Comparison of ENCODE assay signal across 8 mouse cellular contexts in the genomic region with DNA sequence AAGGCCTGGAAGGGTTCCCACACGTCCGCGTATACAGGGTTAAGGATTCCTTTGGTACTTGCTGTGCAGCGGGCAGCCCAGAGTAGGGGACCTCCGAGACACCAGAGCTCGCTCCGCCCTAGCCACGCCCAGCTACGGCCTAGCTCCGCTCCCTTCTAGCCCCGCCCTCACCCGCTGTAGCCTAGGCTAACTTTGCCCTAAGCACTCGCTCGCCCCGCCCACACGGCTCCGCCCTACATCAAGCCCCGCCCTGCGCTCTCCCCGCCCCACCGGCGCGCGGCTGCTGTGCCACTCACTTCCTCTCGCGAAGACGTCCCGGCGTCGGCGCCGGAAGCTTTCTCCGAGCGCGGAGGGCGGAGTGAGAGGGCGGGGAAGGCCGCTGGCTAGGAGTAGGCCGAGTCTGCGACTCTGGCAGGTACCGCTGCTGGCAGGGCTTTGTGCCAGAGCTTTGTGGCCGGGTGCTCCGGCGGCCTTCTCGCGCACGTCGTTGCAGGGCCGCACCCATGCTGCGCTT. TPM values are rescaled to one million over a fixed set of nuclear protein-coding genes. Genes with fewer than 3 reads are reported as not detected.
DNase-seq lines count a peak whose midpoint lies in the region; ATAC-seq and TF ChIP-seq lines count a peak whose summit lies in the region.

A gene (plus strand): TSS at position 252 of the 514 bp plus-strand sequence.

- peak within 1 kb of the TSS; percentile 84 for H3K4me3 ChIP-seq in ES-Bruce4 (ENCODE audit: low read depth, low read length)
- H3K4me3 ChIP-seq in forebrain, embryonic 13.5 days, result peak within 1 kb of the TSS; percentile 75
- peak within 1 kb of the TSS; percentile 62 for H3K4me3 ChIP-seq in liver, postnatal 0 days (ENCODE audit: low read depth, low read length)
- peak within 1 kb of the TSS; percentile 71 for H3K4me3 ChIP-seq in neural tube, embryonic 14.5 days (ENCODE audit: low read depth, low read length)

- intact Hi-C loops in heart, postnatal 10 days (cut with DNase I), result loop anchor here (5.0 kb wide), 1 partner anchor 52 kb away; no protein-coding TSS in a partner anchor

- no peaks in the 10 kb centered on the region for H3K27me3 ChIP-seq in ES-Bruce4 (ENCODE audit: control insufficient read depth, insufficient read depth, low read length, poor library complexity, severe bottlenecking)
- H3K27me3 ChIP-seq in forebrain, embryonic 13.5 days, result no peaks in the 10 kb centered on the region
- H3K27me3 ChIP-seq in liver, postnatal 0 days (ENCODE audit: insufficient read depth, low read length), result no peaks in the 10 kb centered on the region
- no peaks in the 10 kb centered on the region for H3K27me3 ChIP-seq in neural tube, embryonic 14.5 days (ENCODE audit: control insufficient read depth, insufficient read depth, low read length)

- WGBS in forebrain, embryonic 13.5 days, result under 1% methylated on average over 46 of the region's 50 CpGs
- WGBS in large intestine, adult 2 months, result 1% methylated on average over 49 of the region's 50 CpGs
- WGBS in liver, postnatal 0 days (ENCODE audit: insufficient replicate concordance), result under 1% methylated on average over 45 of the region's 50 CpGs
- under 1% methylated on average over 49 of the region's 50 CpGs for WGBS in neural tube, embryonic 14.5 days

- peak; percentile 72 for TF ChIP-seq POLR2A in ES-Bruce4 (IDR thresholded peaks at IDR 0.05; ENCODE audit: insufficient read depth, low read length)

- H3K9me3 ChIP-seq in ES-Bruce4 (replicated peaks; ENCODE audit: control insufficient read depth, insufficient read depth, low read length, poor library complexity, severe bottlenecking), result no peaks in the 10 kb centered on the region
- H3K9me3 ChIP-seq in forebrain, embryonic 13.5 days (replicated peaks), result no peaks in the 10 kb centered on the region
- no peaks in the 10 kb centered on the region for H3K9me3 ChIP-seq in liver, postnatal 0 days (ENCODE audit: low read length)
- no peaks in the 10 kb centered on the region for H3K9me3 ChIP-seq in neural tube, embryonic 14.5 days (ENCODE audit: control insufficient read depth, low read length)

- H3K4me2 ChIP-seq in forebrain, embryonic 13.5 days, result peak within 1 kb of the TSS; percentile 82
- H3K4me2 ChIP-seq in liver, postnatal 0 days (ENCODE audit: low read depth, low read length), result peak within 1 kb of the TSS; percentile 82
- H3K4me2 ChIP-seq in neural tube, embryonic 14.5 days (ENCODE audit: low read depth, low read length), result peak within 1 kb of the TSS; percentile 56

- peak within 1 kb of the TSS; percentile 76 for H3K9ac ChIP-seq in ES-Bruce4 (ENCODE audit: low read depth, poor library complexity, severe bottlenecking)
- H3K9ac ChIP-seq in forebrain, embryonic 13.5 days, result peak within 1 kb of the TSS; percentile 88
- peak within 1 kb of the TSS; percentile 73 for H3K9ac ChIP-seq in liver, postnatal 0 days (replicated peaks)
- H3K9ac ChIP-seq in neural tube, embryonic 14.5 days (replicated peaks; ENCODE audit: low read depth, low read length), result peak within 1 kb of the TSS; percentile 74

- TF ChIP-seq EP300 in ES-Bruce4 (IDR thresholded peaks at IDR 0.05; ENCODE audit: insufficient read depth, low read depth, low read length), result no peak
- TF ChIP-seq EP300 in liver, postnatal 0 days (IDR thresholded peaks at IDR 0.05; ENCODE audit: low read depth), result peak; percentile 11; the same call in 1 of the 2 replicates

- no peaks in the 10 kb centered on the region for H3K4me1 ChIP-seq in ES-Bruce4 (ENCODE audit: control insufficient read depth, insufficient read depth, low read length)
- H3K4me1 ChIP-seq in forebrain, embryonic 13.5 days, result peaks cover 27% of the 10 kb centered on the region
- peaks cover 17% of the 10 kb centered on the region for H3K4me1 ChIP-seq in liver, postnatal 0 days (ENCODE audit: insufficient read depth)
- H3K4me1 ChIP-seq in neural tube, embryonic 14.5 days (ENCODE audit: control insufficient read depth, insufficient read depth, low read length), result peaks cover 13% of the 10 kb centered on the region

- peak within 1 kb of the TSS; percentile 48 for H3K27ac ChIP-seq in ES-Bruce4 (ENCODE audit: insufficient read depth, low read length)
- H3K27ac ChIP-seq in forebrain, embryonic 13.5 days, result peak within 1 kb of the TSS; percentile 88
- peak within 1 kb of the TSS; percentile 84 for H3K27ac ChIP-seq in liver, postnatal 0 days (ENCODE audit: low read depth)
- peak within 1 kb of the TSS; percentile 81 for H3K27ac ChIP-seq in neural tube, embryonic 14.5 days (ENCODE audit: low read depth, low read length)

- DNase-seq in heart, postnatal 10 days, result peak; percentile 100
- DNase-seq in large intestine, adult 2 months (ENCODE audit: low read depth, low spot score), result peak; percentile 97
- DNase-seq in liver, postnatal 0 days, result peak; percentile 100
- DNase-seq in testis, postnatal 10 days (ENCODE audit: low spot score), result peak; percentile 100

- H3K36me3 ChIP-seq in ES-Bruce4 (ENCODE audit: control insufficient read depth, insufficient read depth, low read length, poor library complexity, severe bottlenecking), result peaks cover 2% of the 10 kb centered on the region; the same call in 1 of the 2 replicates
- peaks cover 27% of the 10 kb centered on the region for H3K36me3 ChIP-seq in forebrain, embryonic 13.5 days (ENCODE audit: poor library complexity, severe bottlenecking)
- H3K36me3 ChIP-seq in liver, postnatal 0 days (replicated peaks; ENCODE audit: insufficient read depth, low read length), result peaks cover 13% of the 10 kb centered on the region
- H3K36me3 ChIP-seq in neural tube, embryonic 14.5 days (ENCODE audit: control insufficient read depth, insufficient read depth, low read length), result peaks cover 11% of the 10 kb centered on the region; the same call in 1 of the 2 replicates

- TF ChIP-seq CTCF in ES-Bruce4 (IDR thresholded peaks at IDR 0.05; ENCODE audit: low read depth, low read length), result no peak
- no peak for TF ChIP-seq CTCF in liver, postnatal 0 days (IDR thresholded peaks at IDR 0.05; ENCODE audit: low read depth)

- ATAC-seq in cerebellum, adult (ENCODE audit: insufficient number of reproducible peaks, low FRiP score, low TSS enrichment), result peak; percentile 96
- peak; percentile 98 for ATAC-seq in forebrain, embryonic 13.5 days
- peak; percentile 99 for ATAC-seq in liver, postnatal 0 days
- peak; percentile 99 for ATAC-seq in neural tube, embryonic 14.5 days (ENCODE audit: low read depth)

RNA-seq across cellular contexts. Expression of the gene that starts here (rescaled TPM):
- 67.2 and 72.1 TPM in 2 replicates for polyA plus RNA-seq in ES-Bruce4 (2011; ENCODE audit: insufficient read depth, insufficient read length, low read depth, missing spikeins)
- 112 and 121 TPM in 2 replicates for polyA plus RNA-seq in forebrain, embryonic 13.5 days (2015; fragmentation: Nextera tagmentation; extraction: Ambion mirVana)
- 10 to 100 TPM; 48.4 to 48.6 TPM for total RNA-seq in heart, postnatal 10 days (2021)
- polyA plus RNA-seq in large intestine, adult 2 months (2012; rRNA removed), result 13.5 and 16.1 TPM in 2 replicates
- polyA plus RNA-seq in liver, postnatal 0 days (2015; fragmentation: Nextera tagmentation; extraction: Ambion mirVana), result 17.6 and 18.1 TPM in 2 replicates
- polyA plus RNA-seq in neural tube, embryonic 14.5 days (2014; fragmentation: Nextera tagmentation; extraction: Ambion mirVana), result 115 and 133 TPM in 2 replicates

Comparison
In these comparisons a context has a peak if more than half of its experiments do, and no peak if none do; other contexts are left out.
1. Peak in every context shown above with its lines: DNase-seq, ATAC-seq, H3K4me3 ChIP-seq and H3K27ac ChIP-seq.